Mouse (Mus musculus) lung, postnatal 0 days (tissue): ENCODE results near the gene Lct. TPM values are rescaled to one million over a fixed set of nuclear protein-coding genes. Genes with fewer than 3 reads are reported as not detected.

Experiments
- ATAC-seq: fragments of 200-750 bp; cut with Nextera tagmentation; 2 replicates; pipeline ENCODE4 v1.8.0; 2017; ENCODE audit warnings: moderate library complexity
- DNase-seq: peaks from one replicate; pipeline ENCODE4 v3.0.0-alpha.2; 2016; ENCODE audit warnings: low spot score
- H3K27ac ChIP-seq: fragments of 300-500 bp; sonication (generic); 2 replicates; pipeline ENCODE4 v1.5.1; 2014; ENCODE audit warnings: antibody characterized with exemption, mild to moderate bottlenecking, low read length, mixed read lengths
- H3K27me3 ChIP-seq: fragments of 300-500 bp; sonication (generic); replicated peaks from 2 replicates; pipeline ENCODE4 v1.6.1; 2014; ENCODE audit warnings: low read length, mixed read lengths; ENCODE audit not compliant: insufficient read depth
- H3K36me3 ChIP-seq: fragments of 300-500 bp; sonication (generic); 2 replicates; pipeline ENCODE4 v1.6.1; 2014; ENCODE audit warnings: low read length, mixed read lengths; ENCODE audit not compliant: insufficient read depth
- H3K4me1 ChIP-seq: fragments of 300-500 bp; sonication (generic); 2 replicates; pipeline ENCODE4 v1.6.1; 2014; ENCODE audit warnings: antibody characterized with exemption, low read depth, low read length, mixed read lengths; ENCODE audit not compliant: insufficient read depth
- H3K4me2 ChIP-seq: fragments of 300-500 bp; sonication (generic); replicated peaks from 2 replicates; pipeline ENCODE4 v1.6.1; 2014; ENCODE audit warnings: low read depth, mild to moderate bottlenecking, low read length, moderate library complexity, mixed read lengths
- H3K4me3 ChIP-seq: fragments of 300-500 bp; sonication (generic); 2 replicates; pipeline ENCODE4 v1.5.1; 2014; ENCODE audit warnings: low read depth, low read length
- H3K9ac ChIP-seq: fragments of 300-500 bp; sonication (generic); replicated peaks from 2 replicates; pipeline ENCODE4 v1.6.1; 2014; ENCODE audit warnings: low read depth, mild to moderate bottlenecking
- H3K9me3 ChIP-seq: fragments of 300-500 bp; sonication (generic); 2 replicates; pipeline ENCODE4 v1.6.1; 2016; ENCODE audit warnings: low read length, mixed read lengths
- CTCF ChIP-seq: IDR thresholded peaks from 2 replicates; pipeline ENCODE4 v1.5.1; 2016; ENCODE audit warnings: antibody characterized with exemption, mild to moderate bottlenecking
- EP300 ChIP-seq: IDR thresholded peaks from 2 replicates; pipeline ENCODE4 v1.6.1; 2016; ENCODE audit warnings: antibody characterized with exemption, mild to moderate bottlenecking, control low read depth
- WGBS: fragments of 180-500 bp; shearing (Covaris S2); extraction: QIAGEN DNeasy Blood & Tissue Kit; methylation state at CpG from one replicate; pipeline ENCODE4 v1.1.7; 2014; 5-methylcytosine and 5-hydroxymethylcytosine counted together
- polyA plus RNA-seq: library from polyadenylated mRNA; unstranded; fragments of >200 nt; fragmentation: Nextera tagmentation; extraction: Ambion mirVana; gene quantifications from 2 replicates; pipeline ENCODE4 v1.2.1, GENCODE M21; 2015

The Lct gene
- polyA plus RNA-seq, 1 experiment from 2014 or later: not detected

GRCm38 (mm10) chr1:128314665-128315064 lies 13.5 kb downstream of the Lct start:
- 53% methylated on average over 4 of the region's 4 CpGs for WGBS
- Histone ChIP-seq H3K4me3 (no peak overlapping the region), H3K9me3 (no peaks in the 10 kb centered on the region)

DNA sequence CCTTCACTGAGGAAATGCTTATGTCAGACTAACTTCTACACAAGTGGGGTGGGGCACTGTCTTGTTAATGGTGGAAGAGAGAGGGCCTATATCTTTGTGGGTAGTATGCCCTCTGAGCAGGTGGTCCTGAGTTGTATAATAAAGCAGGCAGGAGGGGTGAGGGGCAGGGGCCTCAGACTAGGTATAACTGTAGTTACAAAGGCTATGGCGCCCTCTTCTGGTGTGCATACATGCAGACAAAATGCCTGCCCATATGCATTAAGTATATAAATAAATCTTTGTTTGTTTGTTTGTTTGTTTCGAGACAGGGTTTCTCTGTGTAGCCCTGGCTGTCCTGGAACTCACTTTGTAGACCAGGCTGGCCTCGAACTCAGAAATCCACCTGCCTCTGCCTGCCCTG lies 19.1 kb downstream of the Lct start:
- 76% methylated on average over 3 of the region's 3 CpGs for WGBS

More at GRCm38 (mm10) chr1:128314665-128315064, 13.5 kb downstream of the Lct start:
- no peak overlapping the region for H3K9ac ChIP-seq
- no peaks in the 10 kb centered on the region for H3K27me3 ChIP-seq
- DNase-seq (no peak), ATAC-seq (no peak)
- H3K36me3 ChIP-seq: no peaks in the 10 kb centered on the region
- no peak overlapping the region for H3K27ac ChIP-seq
- TF ChIP-seq CTCF: no peak
- TF ChIP-seq EP300: no peak
- no peaks in the 10 kb centered on the region for H3K4me1 ChIP-seq
- H3K4me2 ChIP-seq: no peak overlapping the region

DNA sequence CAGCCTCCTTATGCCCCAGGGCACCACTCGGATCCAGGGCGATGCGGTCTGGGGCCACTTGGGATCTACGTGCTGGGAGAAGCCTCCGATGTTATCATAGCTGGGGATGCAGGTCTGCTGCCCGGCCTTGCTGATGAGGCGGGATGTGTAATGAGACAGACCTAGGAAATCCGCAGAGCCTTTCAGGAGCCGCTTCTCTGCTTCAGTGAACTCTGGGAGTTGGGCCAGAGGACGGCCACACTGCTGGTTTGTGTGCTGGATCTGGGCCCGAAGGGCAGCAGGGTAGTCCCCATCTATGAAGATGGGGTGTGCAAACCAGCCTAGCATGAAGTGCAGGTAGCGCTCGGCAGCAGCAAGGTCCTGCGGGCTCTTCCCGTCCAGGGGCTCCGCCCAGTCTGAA lies 24.2 kb downstream of the Lct start:
- ATAC-seq: no peak

More for the DNA sequence above, 19.1 kb downstream of the Lct start:
- Histone ChIP-seq H3K9me3 (no peaks in the 10 kb centered on the region), H3K27ac (no peak overlapping the region), H3K36me3 (no peaks in the 10 kb centered on the region), H3K9ac (no peak overlapping the region), H3K4me1 (no peaks in the 10 kb centered on the region), H3K4me2 (no peak overlapping the region), H3K4me3 (no peak overlapping the region), H3K27me3 (no peaks in the 10 kb centered on the region)
- DNase-seq: no peak
- ATAC-seq: no peak
- TF ChIP-seq EP300: no peak
- TF ChIP-seq CTCF: no peak

GRCm38 (mm10) chr1:128295717-128296528 lies 32.2 kb downstream of the Lct start:
- no peaks in the 10 kb centered on the region for H3K36me3 ChIP-seq
- H3K9ac ChIP-seq: no peak overlapping the region
- DNase-seq: no peak
- 70% methylated on average over 5 of the region's 5 CpGs for WGBS
- TF ChIP-seq EP300 (no peak), CTCF (no peak)
- H3K4me3 ChIP-seq: no peak overlapping the region
- no peaks in the 10 kb centered on the region for H3K27me3 ChIP-seq
- H3K27ac ChIP-seq: no peak overlapping the region
- ATAC-seq: no peak
- no peak overlapping the region for H3K4me2 ChIP-seq
- no peaks in the 10 kb centered on the region for H3K4me1 ChIP-seq
- H3K9me3 ChIP-seq: no peaks in the 10 kb centered on the region

More for the DNA sequence above, 24.2 kb downstream of the Lct start:
- no peak overlapping the region for H3K4me3 ChIP-seq
- no peaks in the 10 kb centered on the region for H3K9me3 ChIP-seq
- no peak for DNase-seq
- no peak overlapping the region for H3K27ac ChIP-seq
- H3K9ac ChIP-seq: no peak overlapping the region
- H3K36me3 ChIP-seq: no peaks in the 10 kb centered on the region
- no peaks in the 10 kb centered on the region for H3K27me3 ChIP-seq
- H3K4me2 ChIP-seq: no peak overlapping the region
- H3K4me1 ChIP-seq: no peaks in the 10 kb centered on the region
- WGBS: 88% methylated on average over 16 of the region's 16 CpGs
- TF ChIP-seq EP300 (no peak), CTCF (no peak)

DNA sequence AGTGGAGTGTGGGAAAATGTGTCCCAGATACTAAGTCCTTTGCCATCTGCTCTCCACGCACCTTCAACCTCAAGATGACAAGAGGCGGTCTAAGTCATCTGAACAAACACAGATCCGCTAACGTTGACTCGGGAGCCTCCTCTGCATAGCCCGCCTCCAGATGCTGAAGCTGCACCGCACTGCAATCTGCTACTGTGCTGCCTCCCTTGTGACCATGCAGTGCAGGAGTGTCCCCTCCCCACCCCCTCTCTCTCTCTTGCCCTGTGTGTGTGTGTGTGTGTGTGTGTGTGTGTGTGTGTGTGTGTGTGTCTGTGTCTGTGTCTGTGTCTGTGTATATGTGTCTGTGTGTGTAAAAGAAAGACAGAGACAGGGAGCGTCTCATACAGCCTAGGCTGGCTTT lies 32.8 kb downstream of the Lct start:
- ATAC-seq (no peak), DNase-seq (no peak)
- Histone ChIP-seq H3K4me3 (no peak overlapping the region), H3K36me3 (no peaks in the 10 kb centered on the region), H3K4me1 (no peaks in the 10 kb centered on the region), H3K4me2 (no peak overlapping the region), H3K27ac (no peak overlapping the region), H3K9ac (no peak overlapping the region), H3K27me3 (no peaks in the 10 kb centered on the region), H3K9me3 (no peaks in the 10 kb centered on the region)
- WGBS: 57% methylated on average over 8 of the region's 8 CpGs
- TF ChIP-seq EP300: no peak
- TF ChIP-seq CTCF: no peak

DNA sequence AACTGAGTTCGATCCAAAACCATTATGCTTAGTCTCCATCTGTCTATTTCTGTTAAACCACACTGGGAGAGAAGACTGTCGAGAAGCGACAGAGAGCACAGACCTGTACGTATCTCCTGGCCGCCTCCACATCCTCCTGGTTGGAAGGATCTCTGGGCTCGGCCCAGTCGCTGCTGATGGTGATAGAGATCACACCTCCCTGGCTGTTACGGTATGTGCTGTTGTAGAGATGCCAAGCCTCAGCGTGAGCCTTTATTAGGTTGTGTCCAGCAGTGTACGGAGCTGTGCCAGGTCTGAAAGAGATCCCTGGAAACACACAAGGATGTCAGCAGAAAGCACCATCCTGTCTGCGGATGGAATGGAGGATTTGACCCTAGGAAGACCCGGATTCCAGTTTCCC lies 34.6 kb downstream of the Lct start:
- ATAC-seq (no peak), DNase-seq (no peak)
- no peak for TF ChIP-seq EP300
- TF ChIP-seq CTCF: no peak
- Histone ChIP-seq H3K9me3 (no peaks in the 10 kb centered on the region), H3K9ac (no peak overlapping the region), H3K4me1 (no peaks in the 10 kb centered on the region), H3K4me2 (no peak overlapping the region), H3K27ac (no peak overlapping the region), H3K4me3 (no peak overlapping the region), H3K27me3 (no peaks in the 10 kb centered on the region), H3K36me3 (no peaks in the 10 kb centered on the region)
- WGBS: 84% methylated on average over 12 of the region's 12 CpGs
